Mouse (Mus musculus): Measurements from ENCODE around the gene Trpv3.

DNA sequence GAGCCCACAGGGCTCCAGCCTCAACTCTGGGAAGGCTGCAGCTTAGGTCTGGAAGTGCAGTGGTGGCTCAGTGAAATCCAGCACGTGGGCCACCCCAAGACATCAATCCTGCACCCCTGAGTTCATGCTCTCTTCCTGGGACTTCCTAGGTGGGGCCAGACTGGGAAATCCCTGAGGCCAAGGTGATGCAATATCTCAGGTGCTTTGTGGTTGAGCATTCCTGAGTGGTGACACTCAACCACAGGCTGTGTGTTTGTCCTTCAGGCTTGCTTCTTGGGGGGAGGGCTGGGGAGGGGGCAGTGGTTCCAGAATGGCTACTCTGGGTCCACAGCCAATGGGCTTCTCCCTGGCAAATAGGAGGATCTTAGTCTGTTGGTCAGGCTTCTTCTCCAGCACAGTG is 16.7 kb downstream of the Trpv3 start:
- no peak for TF ChIP-seq CTCF (IDR thresholded peaks at IDR 0.05; ENCODE audit: control insufficient read depth, insufficient read depth, insufficient read length)
- no peak for TF ChIP-seq USF1 (IDR thresholded peaks at IDR 0.05; ENCODE audit: low read depth)
- no peak for TF ChIP-seq FOSL1 (IDR thresholded peaks at IDR 0.05; ENCODE audit: insufficient read depth, low read length, poor library complexity, severe bottlenecking)
- no peak for TF ChIP-seq MAX (IDR thresholded peaks at IDR 0.05)
- no peak for TF ChIP-seq MYOD1 (IDR thresholded peaks at IDR 0.05; ENCODE audit: control insufficient read depth, insufficient read length, low read depth)
